Mouse (Mus musculus) G1E-ER4 (cell line): ENCODE measurements at regions not wholly inside any gene's neighbourhood (a gene's known extent, or its start where the extent isn't known, plus 50 kb on each side); places are given as distances from the start of the nearest gene placed in this dataset.

ENCODE experiments used
- GATA1 ChIP-seq: IDR thresholded peaks from one replicate; pipeline ENCODE4 v1.8.0; 2012; ENCODE audit warnings: low read length, inconsistent platforms

DNA sequence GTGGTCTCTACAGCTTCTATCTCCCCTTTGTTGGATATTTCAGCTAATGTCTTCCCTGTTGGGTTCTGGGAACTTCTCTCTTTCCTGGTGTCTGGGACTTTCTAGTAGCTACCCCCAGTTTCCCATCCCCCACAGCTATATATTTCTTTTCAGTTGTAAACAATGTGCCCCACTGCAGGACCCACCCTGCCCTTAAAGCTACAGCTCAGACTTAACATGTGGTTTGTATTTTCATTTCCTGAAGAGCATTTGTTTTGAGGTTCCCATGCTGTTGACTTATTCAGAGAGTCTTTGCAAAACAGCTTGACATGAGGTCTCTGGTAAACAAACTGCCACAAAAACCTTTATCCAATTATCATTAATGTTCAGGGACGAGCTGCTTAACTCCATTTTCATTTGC lies 136.9 kb downstream of the Ube2e3 start:
- TF ChIP-seq GATA1, result no peak

DNA sequence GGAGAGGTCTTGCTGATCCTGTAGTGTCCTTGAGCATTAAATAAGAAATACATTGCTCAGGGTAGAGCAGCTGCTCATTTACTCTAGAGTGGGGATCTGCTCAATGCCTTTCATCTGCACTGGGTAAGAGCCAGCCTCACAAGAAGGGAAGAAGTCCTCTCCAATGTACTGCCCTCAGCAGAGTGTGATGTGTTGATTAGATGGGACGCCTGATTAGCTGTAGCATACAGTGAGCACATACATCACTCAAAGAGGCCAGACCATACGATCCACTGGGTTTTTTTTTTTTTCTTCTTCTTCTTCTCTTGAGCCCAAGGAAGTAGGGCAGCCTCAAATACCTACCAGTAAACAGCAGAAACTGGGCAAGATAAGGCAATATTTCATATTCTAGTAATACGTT lies 140.7 kb downstream of the Ube2e3 start:
- peak; percentile 42 for TF ChIP-seq GATA1

DNA sequence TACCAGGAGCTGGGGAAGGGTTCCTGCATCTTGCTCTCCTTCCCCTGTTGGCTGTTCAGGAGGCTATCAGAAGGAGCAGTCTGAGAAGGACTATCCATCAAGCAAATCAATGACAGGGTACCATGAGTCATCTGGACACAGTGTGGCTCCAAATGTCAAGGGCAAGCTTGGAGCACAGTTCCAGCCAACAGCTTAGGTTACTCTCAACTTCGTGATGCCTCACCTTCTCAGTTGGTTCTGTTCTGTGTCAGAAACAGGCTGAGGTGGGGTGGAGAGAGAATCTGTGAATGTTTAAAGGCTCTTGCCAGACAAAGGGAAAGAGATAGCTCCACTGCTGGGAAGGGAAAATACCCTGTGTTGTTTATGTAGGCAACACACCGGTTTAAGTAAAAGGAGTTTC lies 141.9 kb downstream of the Ube2e3 start:
- no peak for TF ChIP-seq GATA1

DNA sequence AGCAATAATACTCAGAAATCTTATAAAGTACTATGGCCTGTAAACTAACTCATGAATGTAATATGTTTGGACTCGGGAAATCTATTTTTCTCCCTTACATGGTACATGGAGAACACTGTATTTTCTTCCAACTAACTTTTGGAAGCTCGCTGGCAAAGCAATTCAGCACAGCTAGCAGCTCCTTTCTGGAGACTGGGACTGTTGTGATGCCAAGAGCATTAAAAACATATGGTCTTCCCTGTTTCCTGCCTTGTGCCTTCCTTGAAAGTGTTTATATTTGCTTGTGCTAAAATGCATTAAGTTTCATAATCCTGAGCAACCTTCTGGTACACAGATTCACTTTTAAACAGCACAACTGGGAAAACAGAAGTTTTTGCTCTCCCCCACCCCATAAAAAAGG lies 142.3 kb downstream of the Ube2e3 start:
- no peak for TF ChIP-seq GATA1

DNA sequence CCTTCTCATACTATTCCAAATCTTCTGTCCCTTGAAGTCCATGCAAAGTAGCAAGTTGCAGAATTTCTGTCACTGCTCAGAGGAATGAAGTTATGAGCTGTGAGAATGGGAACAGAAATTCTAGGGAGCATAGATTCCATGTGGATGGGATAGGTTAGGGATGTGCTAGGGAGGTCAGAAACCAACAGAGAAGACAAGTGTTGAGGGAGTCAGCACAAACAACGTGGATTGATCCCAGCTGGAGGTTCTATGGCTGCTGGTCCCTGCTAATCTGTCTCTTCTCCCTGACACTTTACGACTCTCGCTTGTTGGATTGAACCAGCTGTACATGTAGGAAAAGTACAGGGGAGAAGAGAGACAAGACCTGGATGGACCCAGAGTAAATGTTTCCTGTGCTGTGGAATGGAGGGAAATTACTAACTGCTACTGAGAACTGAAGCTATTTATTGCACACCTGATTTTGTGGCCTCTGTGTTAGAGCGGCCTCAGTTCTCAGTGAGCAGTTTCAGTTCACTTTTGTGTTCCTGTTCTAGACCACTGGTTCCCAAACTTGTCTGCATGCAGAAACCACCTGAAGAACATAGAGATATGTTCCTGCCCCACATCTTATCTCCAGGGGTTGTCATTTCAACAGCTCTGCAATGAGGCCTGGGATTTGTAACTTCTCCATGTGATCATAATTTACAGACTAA lies 151.0 kb downstream of the Ube2e3 start:
- TF ChIP-seq GATA1, result no peak

DNA sequence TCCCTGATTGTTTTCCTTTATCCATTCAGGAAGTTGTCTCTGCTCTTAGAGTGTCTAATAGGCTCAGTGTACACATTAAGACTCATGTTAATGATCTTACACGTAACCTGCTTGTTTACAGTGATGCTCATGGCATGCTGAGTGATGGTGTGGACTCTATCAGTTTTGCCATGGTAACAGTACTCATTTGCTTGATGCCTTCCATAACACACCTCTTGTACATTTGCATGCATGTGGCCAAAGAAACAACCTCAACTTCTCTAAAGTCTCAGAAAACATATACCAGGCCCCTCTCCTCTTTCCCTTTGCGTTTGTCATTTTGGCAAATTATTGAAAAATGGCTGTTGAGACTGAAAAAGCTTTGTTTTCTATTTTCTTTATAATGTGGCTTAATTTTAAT lies 155.0 kb downstream of the Ube2e3 start:
- no peak for TF ChIP-seq GATA1

DNA sequence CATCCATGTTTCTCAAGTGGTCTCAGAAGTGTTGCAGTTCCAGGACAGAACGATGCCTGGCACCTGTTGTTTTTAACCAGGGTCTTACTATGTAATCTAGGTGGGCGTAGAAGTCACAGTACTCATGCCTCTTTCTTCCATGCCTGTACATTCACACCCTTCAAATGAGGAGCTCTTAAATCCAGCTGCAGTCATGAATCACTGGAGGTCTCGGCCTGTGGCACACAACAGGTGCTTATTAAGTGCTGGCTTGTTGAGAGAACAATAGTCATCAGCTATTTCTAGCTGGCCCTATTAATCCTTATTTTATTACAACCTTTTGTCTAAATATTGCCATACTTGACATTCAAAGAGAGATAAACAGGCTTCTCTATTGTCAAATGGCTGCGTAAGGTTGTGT lies 157.8 kb downstream of the Ube2e3 start:
- TF ChIP-seq GATA1, result no peak

DNA sequence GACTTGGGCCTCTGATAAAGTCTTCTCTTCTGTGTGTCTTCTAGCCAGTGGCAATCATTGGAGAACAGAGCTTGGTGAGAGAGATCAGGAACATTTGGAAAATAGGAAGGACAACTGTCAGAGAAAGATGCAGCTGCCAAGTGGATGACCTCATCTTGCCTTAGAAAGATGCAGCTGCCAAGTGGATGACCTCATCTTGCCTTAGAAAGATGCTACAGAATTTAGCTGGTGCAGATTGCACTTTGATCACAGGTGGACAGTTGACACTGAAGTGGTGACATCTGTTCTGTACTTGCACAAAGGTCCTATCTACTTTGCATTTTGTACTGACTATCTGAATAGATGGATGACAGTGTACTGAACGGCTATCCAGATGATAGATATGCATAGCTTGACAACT lies 163.1 kb downstream of the Ube2e3 start:
- no peak for TF ChIP-seq GATA1

DNA sequence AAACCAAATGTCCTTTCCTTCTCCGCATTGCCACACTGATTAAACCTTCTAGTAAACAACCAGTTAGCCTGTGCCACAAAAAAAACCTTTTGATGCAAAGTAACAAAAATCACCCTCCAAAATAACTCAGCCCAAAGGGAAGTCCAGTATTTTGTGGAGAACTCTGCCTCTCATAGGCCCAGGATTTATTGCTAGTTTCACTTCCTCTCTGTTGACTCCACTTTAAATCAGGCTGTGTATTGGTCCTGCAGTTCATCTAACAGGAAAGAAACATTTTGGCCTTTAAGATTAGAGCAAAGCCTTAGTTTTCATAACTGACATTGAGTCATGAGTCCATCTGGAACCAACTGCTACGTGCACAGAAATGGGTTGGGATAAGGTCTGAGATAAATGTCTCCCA lies 168.4 kb downstream of the Ube2e3 start:
- no peak for TF ChIP-seq GATA1

DNA sequence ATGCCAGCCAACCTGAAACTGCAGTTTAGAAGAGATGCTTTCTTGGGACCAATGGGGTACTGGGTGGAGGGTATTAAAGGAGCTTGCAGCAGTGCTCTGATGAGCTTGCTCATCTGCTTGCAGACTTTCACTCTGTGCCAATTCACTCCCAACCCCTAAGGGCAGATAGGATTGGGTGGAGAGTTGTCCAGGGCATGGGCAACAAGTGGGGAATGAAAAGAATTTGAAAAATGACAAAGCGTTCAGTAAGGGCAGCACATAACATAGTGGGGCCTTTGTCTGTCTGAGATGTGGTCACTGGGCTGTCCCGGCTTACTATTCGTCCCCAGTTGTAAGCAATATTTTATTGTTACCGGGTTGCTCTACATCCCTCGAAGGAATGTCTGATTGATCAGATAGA lies 170.7 kb downstream of the Ube2e3 start:
- TF ChIP-seq GATA1, result no peak

DNA sequence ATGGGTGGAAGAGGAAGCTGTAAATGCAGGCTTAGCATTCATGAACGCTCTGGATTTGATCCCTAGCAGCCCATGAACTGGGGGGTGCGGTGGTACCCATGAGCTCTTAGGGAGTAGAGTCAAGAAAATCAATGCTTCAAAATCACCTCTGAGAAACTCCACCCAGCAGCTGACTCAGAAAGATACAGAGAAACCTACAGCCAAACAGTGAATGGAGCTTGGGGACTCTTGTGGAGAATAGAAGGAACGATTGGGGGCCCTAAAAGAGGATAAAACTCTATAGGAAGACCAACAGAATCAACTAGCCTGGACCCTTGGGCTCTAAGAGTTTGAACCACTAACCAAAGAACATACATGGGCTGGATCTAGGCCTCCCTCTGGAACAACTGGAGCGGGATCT lies 177.6 kb downstream of the Ube2e3 start:
- TF ChIP-seq GATA1, result no peak

DNA sequence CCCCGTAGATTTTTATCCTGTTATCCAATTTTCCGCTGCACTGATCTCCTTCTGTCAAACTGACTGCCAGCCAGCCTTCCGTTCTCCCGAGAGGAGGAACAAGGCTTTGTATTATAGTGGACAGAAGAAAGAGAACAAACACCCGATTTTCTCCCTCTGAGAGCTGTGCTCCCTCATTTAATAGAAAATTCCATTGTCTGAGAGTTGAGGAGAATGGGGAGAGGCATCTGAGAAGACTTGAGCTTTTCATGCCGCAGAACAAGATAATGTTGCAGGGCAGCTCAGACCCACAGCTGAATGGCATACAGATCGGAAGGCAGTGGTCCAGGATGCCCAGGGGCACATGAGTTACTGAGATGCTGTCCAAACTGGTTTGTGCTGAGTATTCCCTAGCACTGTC lies 180.1 kb downstream of the Ube2e3 start:
- no peak for TF ChIP-seq GATA1

DNA sequence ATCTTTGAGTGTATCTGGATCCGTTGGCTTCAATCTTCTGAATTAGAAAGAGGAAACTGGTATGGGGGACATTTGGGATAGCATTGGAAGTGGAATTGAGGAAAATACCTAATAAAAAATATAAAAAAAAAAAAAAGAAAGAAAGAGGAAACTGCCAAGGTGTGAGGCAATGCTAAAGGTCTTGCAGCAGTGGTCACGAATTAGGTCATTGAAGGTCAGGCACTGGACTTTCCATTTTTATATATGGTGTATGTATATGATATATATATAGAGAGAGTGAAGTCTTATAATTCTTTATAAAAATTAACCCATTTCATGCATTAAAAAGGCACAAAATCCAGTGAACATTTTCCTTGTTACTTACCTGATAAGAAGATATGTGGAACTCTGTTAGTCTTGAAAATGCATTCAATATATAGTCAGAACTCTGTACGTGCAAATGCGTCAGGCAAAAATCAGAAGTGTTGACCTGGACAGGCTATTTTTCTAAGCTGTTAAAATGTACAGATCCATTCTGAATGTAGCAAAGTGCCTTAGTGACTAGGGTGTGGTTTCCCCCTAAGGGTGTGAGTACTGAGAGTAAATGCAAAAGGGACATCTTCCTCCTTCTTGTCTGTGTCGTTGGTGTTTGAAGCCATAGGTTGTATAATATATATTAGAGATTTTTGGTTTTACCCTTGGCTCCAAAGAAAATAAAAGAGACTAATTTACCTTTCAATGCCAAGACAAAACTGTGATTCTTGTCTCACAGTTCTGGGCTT lies 181.0 kb downstream of the Ube2e3 start:
- TF ChIP-seq GATA1, result no peak

DNA sequence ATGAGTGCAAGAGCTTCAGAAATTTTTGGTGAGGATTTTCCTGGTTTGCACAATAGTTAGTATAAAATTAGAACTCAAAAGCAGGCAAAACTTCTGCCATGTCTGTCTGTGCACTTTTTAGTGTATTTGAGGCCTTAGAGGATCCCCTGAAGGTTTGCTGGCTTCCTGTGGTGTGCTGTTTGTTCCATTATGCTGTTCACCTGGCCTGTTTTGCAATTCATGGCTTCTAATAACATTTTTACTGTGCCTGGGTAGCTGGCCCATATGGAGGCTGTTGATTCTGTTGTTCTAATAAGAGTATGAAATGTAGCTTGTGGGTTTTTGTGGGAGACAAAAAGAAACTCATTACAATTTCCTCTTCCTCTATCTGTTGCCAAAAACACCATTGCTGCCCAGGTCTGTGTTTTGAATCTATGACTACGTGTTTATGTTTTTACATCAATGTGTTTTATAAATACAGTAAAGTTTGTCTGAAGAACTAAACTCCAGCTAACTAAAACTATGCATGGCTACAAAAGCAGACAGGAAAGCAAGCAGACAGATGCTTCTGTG lies 182.6 kb downstream of the Ube2e3 start:
- TF ChIP-seq GATA1, result no peak

DNA sequence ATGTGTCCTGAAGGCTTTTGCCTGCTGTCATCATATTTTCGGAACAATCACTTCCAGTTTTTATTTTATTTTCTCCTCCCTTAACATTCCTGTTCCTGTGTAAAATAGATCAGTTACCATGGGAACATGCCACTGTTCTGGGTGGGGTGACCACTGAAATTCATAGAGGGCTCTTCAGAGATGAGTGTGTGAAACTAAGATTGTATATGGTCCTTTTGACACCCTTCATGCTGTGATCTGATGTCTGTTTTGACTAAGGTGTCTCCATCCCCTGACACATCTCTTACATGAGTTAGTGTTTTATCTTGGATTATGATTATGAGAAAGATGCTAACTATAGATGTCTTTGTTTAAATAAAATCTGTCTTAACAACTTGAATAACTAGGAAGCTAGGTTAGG lies 184.3 kb downstream of the Ube2e3 start:
- no peak for TF ChIP-seq GATA1

DNA sequence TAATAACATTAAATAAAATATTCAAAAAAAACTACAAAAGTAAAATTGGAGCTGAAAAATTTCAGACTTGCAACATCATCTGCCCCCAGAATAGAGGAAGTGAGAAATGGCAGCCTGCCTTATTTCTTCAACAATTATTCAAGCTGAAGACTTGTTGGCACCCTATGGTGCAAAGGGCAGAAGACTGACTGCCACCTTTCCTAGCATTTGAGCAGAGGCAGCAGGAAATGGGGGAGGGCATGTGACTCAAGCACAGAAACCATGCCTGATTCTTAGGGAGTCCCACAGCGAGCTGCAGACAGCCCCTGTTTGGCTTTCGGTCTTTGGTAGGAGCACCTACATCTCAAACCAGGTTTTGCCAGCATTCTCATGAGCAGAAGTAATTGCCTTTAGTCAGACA lies 188.2 kb downstream of the Ube2e3 start:
- no peak for TF ChIP-seq GATA1

DNA sequence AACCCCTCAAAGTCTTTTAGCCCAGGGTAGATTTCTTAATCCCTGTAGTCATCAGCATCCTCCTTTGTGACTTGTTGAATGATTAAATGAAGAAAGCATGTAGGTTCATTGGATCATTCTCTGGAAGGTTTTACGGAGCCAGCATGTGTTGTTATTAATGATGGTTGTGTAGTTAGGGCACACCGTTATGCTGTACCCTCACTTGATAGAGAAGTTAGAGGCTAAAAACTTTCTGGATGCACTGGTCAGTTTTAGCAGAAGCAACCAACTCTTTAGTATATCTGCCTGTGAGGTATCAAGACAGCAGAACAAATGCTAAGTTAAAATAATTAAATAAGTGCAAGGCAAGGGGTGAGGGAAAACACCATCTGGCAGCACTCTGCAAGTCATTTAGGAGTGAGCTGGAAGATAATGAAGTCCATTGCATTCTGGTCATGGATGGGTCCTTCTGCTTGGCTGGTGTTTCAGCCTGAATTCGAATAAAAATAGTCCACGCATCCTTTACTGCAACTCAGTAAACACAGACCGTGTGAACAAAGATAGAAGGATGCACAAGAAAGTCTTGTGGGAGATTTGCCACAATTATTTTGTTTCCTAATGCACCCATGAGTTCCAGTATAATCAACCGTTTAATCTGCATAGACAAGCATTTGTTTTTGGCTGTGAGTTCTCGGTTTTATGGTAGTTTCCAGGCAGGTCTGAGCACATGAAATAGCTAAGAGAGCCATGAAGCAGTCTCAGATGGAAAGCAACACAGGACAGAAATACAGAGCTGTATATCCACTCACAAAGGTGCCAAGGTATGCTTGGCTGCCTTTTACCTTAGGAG lies 191.4 kb downstream of the Ube2e3 start:
- TF ChIP-seq GATA1, result no peak

DNA sequence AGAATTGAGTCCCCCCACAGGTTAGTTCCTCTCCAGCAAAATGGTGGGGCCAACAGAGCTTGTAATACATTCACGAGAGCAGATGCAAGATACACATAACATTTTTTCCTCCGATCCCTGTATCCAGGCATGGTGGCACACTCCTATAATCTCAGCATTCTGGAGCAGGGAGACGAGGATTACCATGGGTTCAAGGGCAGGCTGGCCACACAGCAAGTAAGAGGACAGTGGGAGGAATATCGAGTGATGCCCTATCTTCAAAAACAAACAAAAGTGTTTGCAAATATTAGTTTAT lies 192.0 kb downstream of the Ube2e3 start:
- no peak for TF ChIP-seq GATA1
